Mouse (Mus musculus): ENCODE results near the gene Gm1113. TPM values are rescaled to one million over a fixed set of nuclear protein-coding genes. Genes with fewer than 3 reads are reported as not detected.

The Gm1113 gene
- polyA plus RNA-seq, 1 experiment from 2014 or later = not detected

- no peaks in the 10 kb centered on the region for H3K27me3 ChIP-seq (replicated peaks; ENCODE audit: control insufficient read depth, insufficient read depth, low read length)
- no peak overlapping the region for H3K9ac ChIP-seq (ENCODE audit: low read length)
- peaks cover 9% of the 10 kb centered on the region for H3K4me1 ChIP-seq (replicated peaks; ENCODE audit: control insufficient read depth, insufficient read depth, low read length)
- WGBS = 76% methylated on average over 1 of the region's 1 CpGs
- H3K4me2 ChIP-seq (ENCODE audit: low read length) = no peak overlapping the region
- 0 out of 2 replicates have a peak overlapping the region, but pooled peaks have one; percentile 62 for H3K27ac ChIP-seq (ENCODE audit: low read depth)
- DNase-seq (ENCODE audit: low spot score) (no peak), ATAC-seq (replicated peaks; ENCODE audit: low FRiP score, low TSS enrichment, low read depth) (no peak)
- H3K36me3 ChIP-seq (ENCODE audit: control insufficient read depth, insufficient read depth, low read length) = no peaks in the 10 kb centered on the region
- H3K4me3 ChIP-seq (ENCODE audit: low read depth, low read length) = no peak overlapping the region
- no peaks in the 10 kb centered on the region for H3K9me3 ChIP-seq (ENCODE audit: control insufficient read depth, low read length)
These were observed 4.9 kb upstream of the Gm1113 start for GRCm38 (mm10) chr9:35522821-35523515.

GRCm38 (mm10) chr9:35522241-35522640 is 4.2 kb upstream of the Gm1113 start:
- Histone ChIP-seq H3K27ac (ENCODE audit: low read depth) (no peak overlapping the region), H3K4me3 (ENCODE audit: low read depth, low read length) (no peak overlapping the region), H3K4me2 (ENCODE audit: low read length) (no peak overlapping the region), H3K4me1 (replicated peaks; ENCODE audit: control insufficient read depth, insufficient read depth, low read length) (peaks cover 9% of the 10 kb centered on the region), H3K27me3 (replicated peaks; ENCODE audit: control insufficient read depth, insufficient read depth, low read length) (no peaks in the 10 kb centered on the region), H3K9ac (ENCODE audit: low read length) (no peak overlapping the region), H3K36me3 (ENCODE audit: control insufficient read depth, insufficient read depth, low read length) (no peaks in the 10 kb centered on the region), H3K9me3 (ENCODE audit: control insufficient read depth, low read length) (no peaks in the 10 kb centered on the region)
- WGBS = 77% methylated on average over 2 of the region's 2 CpGs
- ATAC-seq (replicated peaks; ENCODE audit: low FRiP score, low TSS enrichment, low read depth) (no peak), DNase-seq (ENCODE audit: low spot score) (no peak)

DNA sequence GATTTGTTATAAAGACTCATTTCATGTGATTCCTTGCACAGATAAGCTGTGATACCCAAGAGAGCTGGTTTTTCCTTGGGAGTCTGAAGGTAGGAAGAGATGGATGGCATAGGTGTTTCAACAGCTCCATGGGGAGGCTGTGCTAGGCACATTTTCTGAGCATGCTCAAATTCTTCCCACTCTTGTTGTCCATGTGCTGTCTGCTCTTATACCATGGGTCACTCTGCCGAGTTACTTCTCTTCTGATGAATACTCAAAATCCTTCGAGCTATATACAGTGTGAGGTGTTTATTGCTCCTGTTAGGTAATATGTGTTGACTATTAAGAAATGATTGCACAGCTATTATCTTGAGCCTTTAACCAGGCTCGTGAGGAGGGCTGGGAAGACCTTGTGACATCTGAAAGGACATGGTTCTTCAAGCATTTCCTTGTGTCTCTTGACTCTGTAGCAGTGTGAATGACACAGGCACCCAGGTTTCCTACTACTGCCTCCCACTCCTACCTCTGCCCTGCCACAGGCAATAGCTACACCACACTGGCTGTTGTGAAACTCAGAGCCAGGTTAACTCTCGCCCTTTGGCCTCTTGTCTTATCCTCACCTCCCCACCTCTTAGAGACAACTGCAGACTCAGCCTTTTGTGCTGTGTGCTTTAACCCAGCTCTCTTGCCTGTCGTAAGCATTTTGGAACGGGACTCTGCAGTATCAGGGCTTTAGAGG is 2.7 kb upstream of the Gm1113 start:
- ATAC-seq (replicated peaks; ENCODE audit: low FRiP score, low TSS enrichment, low read depth) = no peak

GRCm38 (mm10) chr9:35516711-35517110 is 1.4 kb downstream of the Gm1113 start:
- 90% methylated on average over 16 of the region's 16 CpGs for WGBS
- H3K4me3 ChIP-seq (ENCODE audit: low read depth, low read length) = no peak overlapping the region
- ATAC-seq (replicated peaks; ENCODE audit: low FRiP score, low TSS enrichment, low read depth) (no peak), DNase-seq (ENCODE audit: low spot score) (no peak)
- no peak overlapping the region for H3K9ac ChIP-seq (ENCODE audit: low read length)
- H3K4me1 ChIP-seq (replicated peaks; ENCODE audit: control insufficient read depth, insufficient read depth, low read length) = no peaks in the 10 kb centered on the region
- no peaks in the 10 kb centered on the region for H3K36me3 ChIP-seq (ENCODE audit: control insufficient read depth, insufficient read depth, low read length)
- H3K4me2 ChIP-seq (ENCODE audit: low read length) = no peak overlapping the region
- no peaks in the 10 kb centered on the region for H3K27me3 ChIP-seq (replicated peaks; ENCODE audit: control insufficient read depth, insufficient read depth, low read length)
- H3K9me3 ChIP-seq (ENCODE audit: control insufficient read depth, low read length) = no peaks in the 10 kb centered on the region
- H3K27ac ChIP-seq (ENCODE audit: low read depth) = no peak overlapping the region

More for the DNA sequence above, 2.7 kb upstream of the Gm1113 start:
- Histone ChIP-seq H3K4me2 (ENCODE audit: low read length) (no peak overlapping the region), H3K4me1 (replicated peaks; ENCODE audit: control insufficient read depth, insufficient read depth, low read length) (peaks cover 9% of the 10 kb centered on the region), H3K27me3 (replicated peaks; ENCODE audit: control insufficient read depth, insufficient read depth, low read length) (no peaks in the 10 kb centered on the region), H3K27ac (ENCODE audit: low read depth) (no peak overlapping the region), H3K9ac (ENCODE audit: low read length) (no peak overlapping the region), H3K36me3 (ENCODE audit: control insufficient read depth, insufficient read depth, low read length) (no peaks in the 10 kb centered on the region), H3K9me3 (ENCODE audit: control insufficient read depth, low read length) (no peaks in the 10 kb centered on the region), H3K4me3 (ENCODE audit: low read depth, low read length) (no peak overlapping the region)
- 77% methylated on average over 6 of the region's 6 CpGs for WGBS
- no peak for DNase-seq (ENCODE audit: low spot score)

DNA sequence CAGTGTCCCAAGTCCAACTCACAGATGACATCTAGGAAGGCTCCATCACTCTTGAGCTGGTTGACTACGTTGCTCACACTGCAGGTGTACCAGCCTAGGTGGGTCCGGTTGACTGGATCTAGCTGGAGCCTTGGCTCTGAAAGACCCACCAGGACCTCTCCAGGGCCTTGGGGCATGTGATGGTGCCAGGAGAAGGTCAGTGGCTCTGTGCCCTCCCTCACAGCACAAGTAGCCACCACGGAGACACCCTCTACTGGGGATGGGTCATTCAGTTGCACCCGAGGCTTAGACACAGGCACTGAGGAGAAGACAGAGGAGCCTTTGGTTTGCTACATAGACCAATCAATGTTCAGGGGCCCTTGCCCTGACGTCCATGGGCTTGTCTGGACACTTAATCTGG is 1.9 kb downstream of the Gm1113 start:
- no peaks in the 10 kb centered on the region for H3K9me3 ChIP-seq (ENCODE audit: control insufficient read depth, low read length)
- no peaks in the 10 kb centered on the region for H3K36me3 ChIP-seq (ENCODE audit: control insufficient read depth, insufficient read depth, low read length)
- no peak overlapping the region for H3K4me2 ChIP-seq (ENCODE audit: low read length)
- H3K9ac ChIP-seq (ENCODE audit: low read length) = no peak overlapping the region
- H3K27me3 ChIP-seq (replicated peaks; ENCODE audit: control insufficient read depth, insufficient read depth, low read length) = no peaks in the 10 kb centered on the region
- H3K4me1 ChIP-seq (replicated peaks; ENCODE audit: control insufficient read depth, insufficient read depth, low read length) = no peaks in the 10 kb centered on the region
- WGBS = 83% methylated on average over 5 of the region's 5 CpGs
- H3K27ac ChIP-seq (ENCODE audit: low read depth) = no peak overlapping the region
- DNase-seq (ENCODE audit: low spot score) = no peak
- H3K4me3 ChIP-seq (ENCODE audit: low read depth, low read length) = no peak overlapping the region
- ATAC-seq (replicated peaks; ENCODE audit: low FRiP score, low TSS enrichment, low read depth) = no peak

GRCm38 (mm10) chr9:35513900-35514299 is 4.2 kb downstream of the Gm1113 start:
- Histone ChIP-seq H3K9ac (ENCODE audit: low read length) (no peak overlapping the region), H3K4me3 (ENCODE audit: low read depth, low read length) (no peak overlapping the region), H3K36me3 (ENCODE audit: control insufficient read depth, insufficient read depth, low read length) (no peaks in the 10 kb centered on the region), H3K27me3 (replicated peaks; ENCODE audit: control insufficient read depth, insufficient read depth, low read length) (no peaks in the 10 kb centered on the region), H3K27ac (ENCODE audit: low read depth) (no peak overlapping the region), H3K4me1 (replicated peaks; ENCODE audit: control insufficient read depth, insufficient read depth, low read length) (no peaks in the 10 kb centered on the region), H3K4me2 (ENCODE audit: low read length) (no peak overlapping the region), H3K9me3 (ENCODE audit: control insufficient read depth, low read length) (no peaks in the 10 kb centered on the region)
- ATAC-seq (replicated peaks; ENCODE audit: low FRiP score, low TSS enrichment, low read depth) = no peak
- DNase-seq (ENCODE audit: low spot score) = no peak
- WGBS = 88% methylated on average over 4 of the region's 4 CpGs

GRCm38 (mm10) chr9:35508234-35508633 is 9.8 kb downstream of the Gm1113 start:
- no peak overlapping the region for H3K4me3 ChIP-seq (ENCODE audit: low read depth, low read length)
- peaks cover 24% of the 10 kb centered on the region for H3K36me3 ChIP-seq (ENCODE audit: control insufficient read depth, insufficient read depth, low read length)
- H3K4me1 ChIP-seq (replicated peaks; ENCODE audit: control insufficient read depth, insufficient read depth, low read length) = no peaks in the 10 kb centered on the region
- no peak for DNase-seq (ENCODE audit: low spot score)
- WGBS = 43% methylated on average over 8 of the region's 8 CpGs
- no peak overlapping the region for H3K9ac ChIP-seq (ENCODE audit: low read length)
- no peak overlapping the region for H3K27ac ChIP-seq (ENCODE audit: low read depth)
- ATAC-seq (replicated peaks; ENCODE audit: low FRiP score, low TSS enrichment, low read depth) = no peak
- H3K9me3 ChIP-seq (ENCODE audit: control insufficient read depth, low read length) = no peaks in the 10 kb centered on the region
- H3K27me3 ChIP-seq (replicated peaks; ENCODE audit: control insufficient read depth, insufficient read depth, low read length) = no peaks in the 10 kb centered on the region
- no peak overlapping the region for H3K4me2 ChIP-seq (ENCODE audit: low read length)

DNA sequence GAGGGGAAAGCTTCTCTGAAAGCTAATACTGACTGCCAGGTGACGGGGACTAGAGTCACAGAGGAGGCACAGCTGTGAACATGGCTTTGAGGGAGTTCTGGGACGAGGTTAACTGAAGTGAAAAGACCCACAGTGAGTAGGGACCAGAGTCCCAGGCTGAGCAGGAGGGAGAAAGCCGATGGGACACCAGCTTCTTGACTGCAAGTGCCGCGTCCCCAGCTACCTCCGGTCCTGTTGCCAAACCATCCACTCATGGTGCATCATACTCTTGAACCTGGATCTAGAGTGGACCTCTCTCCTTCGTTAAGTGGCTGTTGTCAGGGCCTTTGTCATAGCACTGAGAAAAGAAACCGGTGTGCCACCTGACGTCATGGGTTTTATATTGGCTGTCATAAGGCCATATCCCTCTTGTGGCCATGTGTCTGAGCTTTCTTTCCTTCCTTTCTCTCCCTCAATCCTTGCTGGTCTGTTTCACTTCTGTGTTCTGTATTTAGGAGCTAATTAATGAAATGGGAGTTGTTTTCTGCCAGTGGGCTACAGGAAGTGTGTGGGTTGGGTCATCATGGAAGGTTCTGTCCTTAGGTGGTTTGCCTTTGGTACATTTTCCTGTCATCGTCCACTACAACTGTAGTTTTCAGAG is 15.6 kb downstream of the Gm1113 start:
- no peaks in the 10 kb centered on the region for H3K4me1 ChIP-seq (replicated peaks; ENCODE audit: control insufficient read depth, insufficient read depth, low read length)
- H3K27ac ChIP-seq (ENCODE audit: low read depth) = no peak overlapping the region
- no peaks in the 10 kb centered on the region for H3K27me3 ChIP-seq (replicated peaks; ENCODE audit: control insufficient read depth, insufficient read depth, low read length)
- DNase-seq (ENCODE audit: low spot score) (no peak), ATAC-seq (replicated peaks; ENCODE audit: low FRiP score, low TSS enrichment, low read depth) (no peak)
- no peaks in the 10 kb centered on the region for H3K9me3 ChIP-seq (ENCODE audit: control insufficient read depth, low read length)
- WGBS = 91% methylated on average over 10 of the region's 10 CpGs
- H3K36me3 ChIP-seq (ENCODE audit: control insufficient read depth, insufficient read depth, low read length) = peaks cover 62% of the 10 kb centered on the region
- no peak overlapping the region for H3K4me3 ChIP-seq (ENCODE audit: low read depth, low read length)
- no peak overlapping the region for H3K9ac ChIP-seq (ENCODE audit: low read length)
- no peak overlapping the region for H3K4me2 ChIP-seq (ENCODE audit: low read length)

All from intestine, embryonic 14.5 days (tissue).